Mouse (Mus musculus): ENCODE results near the gene Abcc2. TPM values are rescaled to one million over a fixed set of nuclear protein-coding genes. Genes with fewer than 3 reads are reported as not detected.

The Abcc2 gene
- polyA plus RNA-seq, 1 experiment from 2014 or later: 0.03 TPM

- no peaks in the 10 kb centered on the region for H3K9me3 ChIP-seq
- no peak overlapping the region for H3K4me2 ChIP-seq (replicated peaks)
- H3K9ac ChIP-seq (replicated peaks): no peak overlapping the region
- 77% methylated on average over 2 of the region's 2 CpGs for WGBS
- no peaks in the 10 kb centered on the region for H3K36me3 ChIP-seq
- no peak overlapping the region for H3K4me3 ChIP-seq (replicated peaks)
- no peak overlapping the region for H3K27ac ChIP-seq
- ATAC-seq: no peak
- H3K4me1 ChIP-seq (replicated peaks): no peaks in the 10 kb centered on the region
- no peaks in the 10 kb centered on the region for H3K27me3 ChIP-seq
Observed at GRCm38 (mm10) chr19:43762410-43762809, 19.6 kb upstream of the Abcc2 start.

GRCm38 (mm10) chr19:43766451-43766850, 15.5 kb upstream of the Abcc2 start:
- 87% methylated on average over 5 of the region's 5 CpGs for WGBS
- no peak for ATAC-seq
- Histone ChIP-seq H3K9ac (replicated peaks) (no peak overlapping the region), H3K27ac (no peak overlapping the region), H3K4me2 (replicated peaks) (no peak overlapping the region), H3K4me3 (replicated peaks) (no peak overlapping the region), H3K4me1 (replicated peaks) (no peaks in the 10 kb centered on the region), H3K9me3 (no peaks in the 10 kb centered on the region), H3K27me3 (no peaks in the 10 kb centered on the region), H3K36me3 (peaks cover 5% of the 10 kb centered on the region; the same call in 1 of the 2 replicates)

DNA sequence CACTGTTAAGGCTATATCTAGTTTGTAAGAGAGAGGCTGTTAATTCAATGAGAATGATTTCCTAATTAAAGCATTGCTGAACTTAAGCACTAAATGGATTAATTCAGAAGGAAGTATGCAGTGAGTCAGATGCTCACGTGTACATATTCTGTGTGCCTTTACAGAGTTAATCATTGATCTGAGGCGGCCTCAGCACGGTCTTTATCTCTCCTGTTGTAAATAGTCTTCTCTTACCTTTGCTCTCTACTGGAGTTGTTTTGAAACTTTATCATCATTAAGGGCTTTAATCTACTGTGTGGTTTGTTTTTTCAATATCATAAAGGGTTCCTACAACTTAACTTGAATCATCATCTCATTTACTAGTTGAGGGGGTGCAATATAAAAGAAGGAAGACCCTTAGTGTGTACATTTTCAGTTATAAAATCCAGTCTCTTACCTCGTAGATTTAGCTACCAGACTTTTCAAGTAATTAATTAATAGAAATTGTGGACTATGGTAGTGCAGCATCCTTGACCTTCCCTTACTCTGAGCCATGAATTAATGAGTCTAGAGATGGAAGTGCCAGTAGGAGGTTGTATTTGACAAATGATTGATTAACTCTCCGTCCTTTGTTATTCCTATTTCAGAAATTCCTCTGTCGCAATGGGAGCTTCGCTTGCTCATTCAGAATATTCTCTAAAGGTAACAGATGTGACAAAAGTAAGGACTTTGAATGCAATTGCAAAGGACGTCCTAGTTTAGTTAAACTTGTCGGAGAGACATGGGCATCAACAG, 14.3 kb upstream of the Abcc2 start:
- Histone ChIP-seq H3K4me1 (replicated peaks) (no peaks in the 10 kb centered on the region), H3K27me3 (no peaks in the 10 kb centered on the region), H3K9me3 (no peaks in the 10 kb centered on the region), H3K4me3 (replicated peaks) (no peak overlapping the region), H3K36me3 (peaks cover 5% of the 10 kb centered on the region; the same call in 1 of the 2 replicates), H3K27ac (no peak overlapping the region), H3K4me2 (replicated peaks) (no peak overlapping the region), H3K9ac (replicated peaks) (no peak overlapping the region)
- WGBS: 85% methylated on average over 9 of the region's 9 CpGs
- ATAC-seq: no peak

GRCm38 (mm10) chr19:43769366-43769960, 12.5 kb upstream of the Abcc2 start:
- Histone ChIP-seq H3K4me1 (replicated peaks) (no peaks in the 10 kb centered on the region), H3K9me3 (no peaks in the 10 kb centered on the region), H3K36me3 (peaks cover 5% of the 10 kb centered on the region; the same call in 1 of the 2 replicates), H3K4me2 (replicated peaks) (no peak overlapping the region), H3K4me3 (replicated peaks) (no peak overlapping the region), H3K9ac (replicated peaks) (no peak overlapping the region), H3K27ac (no peak overlapping the region), H3K27me3 (no peaks in the 10 kb centered on the region)
- ATAC-seq: no peak
- 86% methylated on average over 5 of the region's 5 CpGs for WGBS

DNA sequence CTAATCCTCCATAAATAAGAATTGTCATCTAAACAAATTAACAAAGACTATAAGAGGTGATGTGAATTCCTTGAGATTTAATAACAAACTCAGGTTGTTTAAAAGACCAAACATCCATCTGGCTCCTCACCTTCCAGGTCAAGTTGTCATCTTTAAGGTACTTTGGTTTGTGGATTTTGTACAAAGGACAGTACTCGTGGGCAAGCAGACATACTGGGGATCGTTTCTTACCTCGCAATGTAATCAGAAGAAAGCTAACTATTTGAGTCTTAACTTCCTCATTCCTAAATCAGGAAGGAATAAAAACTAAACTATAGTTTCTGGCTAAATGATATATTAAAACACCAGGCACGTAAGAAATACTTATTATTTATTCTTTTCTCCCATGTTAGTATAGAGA, 11.4 kb upstream of the Abcc2 start:
- WGBS: 95% methylated on average over 4 of the region's 4 CpGs
- no peaks in the 10 kb centered on the region for H3K9me3 ChIP-seq

GRCm38 (mm10) chr19:43771499-43771969, 10.5 kb upstream of the Abcc2 start:
- no peak overlapping the region for H3K4me3 ChIP-seq (replicated peaks)
- no peak for ATAC-seq
- H3K36me3 ChIP-seq: peaks cover 5% of the 10 kb centered on the region; the same call in 1 of the 2 replicates
- H3K27ac ChIP-seq: no peak overlapping the region
- WGBS: 89% methylated on average over 5 of the region's 5 CpGs
- H3K27me3 ChIP-seq: no peaks in the 10 kb centered on the region
- H3K4me1 ChIP-seq (replicated peaks): no peaks in the 10 kb centered on the region
- no peak overlapping the region for H3K4me2 ChIP-seq (replicated peaks)
- H3K9ac ChIP-seq (replicated peaks): no peak overlapping the region
- H3K9me3 ChIP-seq: no peaks in the 10 kb centered on the region

More for the DNA sequence above, 11.4 kb upstream of the Abcc2 start:
- Histone ChIP-seq H3K36me3 (peaks cover 5% of the 10 kb centered on the region; the same call in 1 of the 2 replicates), H3K9ac (replicated peaks) (no peak overlapping the region), H3K27me3 (no peaks in the 10 kb centered on the region), H3K4me1 (replicated peaks) (no peaks in the 10 kb centered on the region), H3K4me3 (replicated peaks) (no peak overlapping the region), H3K4me2 (replicated peaks) (no peak overlapping the region), H3K27ac (no peak overlapping the region)
- no peak for ATAC-seq

GRCm38 (mm10) chr19:43772311-43772710, 9.7 kb upstream of the Abcc2 start:
- no peak overlapping the region for H3K4me3 ChIP-seq (replicated peaks)
- H3K4me2 ChIP-seq (replicated peaks): no peak overlapping the region
- ATAC-seq: no peak
- H3K27me3 ChIP-seq: no peaks in the 10 kb centered on the region
- peaks cover 5% of the 10 kb centered on the region; the same call in 1 of the 2 replicates for H3K36me3 ChIP-seq
- no peaks in the 10 kb centered on the region for H3K9me3 ChIP-seq
- 46% methylated on average over 6 of the region's 6 CpGs for WGBS
- H3K9ac ChIP-seq (replicated peaks): no peak overlapping the region
- no peaks in the 10 kb centered on the region for H3K4me1 ChIP-seq (replicated peaks)
- H3K27ac ChIP-seq: no peak overlapping the region

DNA sequence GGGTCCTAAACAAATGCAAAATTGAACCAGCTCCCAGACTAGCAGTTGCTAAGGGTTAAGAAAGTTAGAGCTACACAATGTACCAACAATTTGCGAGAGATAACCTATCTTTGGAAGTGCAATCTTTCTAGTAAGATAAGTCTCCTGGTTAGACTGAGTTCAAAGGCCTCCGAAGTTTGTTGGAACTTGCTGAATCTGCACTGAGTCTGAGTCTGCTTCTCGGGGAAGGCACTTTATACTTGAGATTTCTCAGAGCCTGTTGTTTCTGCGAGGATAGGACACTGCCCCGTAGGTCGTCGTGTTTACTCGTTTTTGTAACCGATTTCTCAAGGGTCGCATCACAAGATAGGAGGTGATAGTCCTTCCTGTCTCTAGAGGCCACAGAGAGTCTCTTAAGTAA, 6.6 kb upstream of the Abcc2 start:
- Histone ChIP-seq H3K9ac (replicated peaks) (no peak overlapping the region), H3K27me3 (no peaks in the 10 kb centered on the region), H3K4me3 (replicated peaks) (no peak overlapping the region), H3K27ac (no peak overlapping the region), H3K36me3 (no peaks in the 10 kb centered on the region), H3K4me2 (replicated peaks) (no peak overlapping the region), H3K4me1 (replicated peaks) (no peaks in the 10 kb centered on the region), H3K9me3 (no peaks in the 10 kb centered on the region)
- no peak for ATAC-seq
- 83% methylated on average over 10 of the region's 10 CpGs for WGBS

- no peak for ATAC-seq
- Histone ChIP-seq H3K4me3 (replicated peaks) (no peak overlapping the region), H3K9me3 (no peaks in the 10 kb centered on the region), H3K4me2 (replicated peaks) (no peak overlapping the region), H3K9ac (replicated peaks) (no peak overlapping the region), H3K27ac (no peak overlapping the region), H3K4me1 (replicated peaks) (no peaks in the 10 kb centered on the region), H3K36me3 (no peaks in the 10 kb centered on the region), H3K27me3 (no peaks in the 10 kb centered on the region)
- 84% methylated on average over 4 of the region's 4 CpGs for WGBS
Observed at GRCm38 (mm10) chr19:43776561-43776960, 5.4 kb upstream of the Abcc2 start.

- Histone ChIP-seq H3K27me3 (no peaks in the 10 kb centered on the region), H3K4me2 (replicated peaks) (no peak overlapping the region), H3K4me3 (replicated peaks) (no peak overlapping the region), H3K9ac (replicated peaks) (no peak overlapping the region), H3K4me1 (replicated peaks) (no peaks in the 10 kb centered on the region), H3K9me3 (no peaks in the 10 kb centered on the region), H3K36me3 (no peaks in the 10 kb centered on the region), H3K27ac (no peak overlapping the region)
- no peak for ATAC-seq
- WGBS: 76% methylated on average over 2 of the region's 2 CpGs
Observed at GRCm38 (mm10) chr19:43777308-43777707, 4.7 kb upstream of the Abcc2 start.

- Histone ChIP-seq H3K9ac (replicated peaks) (no peak overlapping the region), H3K36me3 (no peaks in the 10 kb centered on the region), H3K9me3 (no peaks in the 10 kb centered on the region), H3K4me3 (replicated peaks) (no peak overlapping the region), H3K27ac (no peak overlapping the region), H3K4me2 (replicated peaks) (no peak overlapping the region), H3K27me3 (no peaks in the 10 kb centered on the region), H3K4me1 (replicated peaks) (no peaks in the 10 kb centered on the region)
- 95% methylated on average over 5 of the region's 5 CpGs for WGBS
- no peak for ATAC-seq
Observed at GRCm38 (mm10) chr19:43780391-43780790, 1.6 kb upstream of the Abcc2 start.

GRCm38 (mm10) chr19:43784761-43785160, 2.8 kb downstream of the Abcc2 start:
- Histone ChIP-seq H3K27me3 (no peaks in the 10 kb centered on the region), H3K9me3 (no peaks in the 10 kb centered on the region), H3K36me3 (no peaks in the 10 kb centered on the region), H3K27ac (no peak overlapping the region), H3K9ac (replicated peaks) (no peak overlapping the region), H3K4me1 (replicated peaks) (no peaks in the 10 kb centered on the region), H3K4me3 (replicated peaks) (no peak overlapping the region), H3K4me2 (replicated peaks) (no peak overlapping the region)
- no peak for ATAC-seq
- 81% methylated on average over 8 of the region's 8 CpGs for WGBS
